Mouse (Mus musculus): ENCODE results near the gene Eif5b. TPM values are rescaled to one million over a fixed set of nuclear protein-coding genes. Genes with fewer than 3 reads are reported as not detected.
"Not testable (repeated sequence)": the region's sequence is repeated elsewhere in the genome, so short reads cannot be mapped to it uniquely, and the experiment has no call there.

Eif5b gene
- polyA plus RNA-seq, 1 experiment from 2014 or later = 35.9 TPM

GRCm38 (mm10) chr1:38055176-38055575 is 57.4 kb downstream of the Eif5b start:
- Histone ChIP-seq H3K9ac (no peak overlapping the region), H3K4me2 (no peak overlapping the region), H3K9me3 (no peaks in the 10 kb centered on the region), H3K27ac (no peak overlapping the region), H3K27me3 (no peaks in the 10 kb centered on the region), H3K4me1 (no peaks in the 10 kb centered on the region), H3K36me3 (peaks cover 90% of the 10 kb centered on the region), H3K4me3 (no peak overlapping the region)
- ATAC-seq (ENCODE audit: insufficient number of reproducible peaks, insufficient read depth, low FRiP score, low TSS enrichment, low read depth) = no peak
- 84% methylated on average over 5 of the region's 5 CpGs for WGBS

DNA sequence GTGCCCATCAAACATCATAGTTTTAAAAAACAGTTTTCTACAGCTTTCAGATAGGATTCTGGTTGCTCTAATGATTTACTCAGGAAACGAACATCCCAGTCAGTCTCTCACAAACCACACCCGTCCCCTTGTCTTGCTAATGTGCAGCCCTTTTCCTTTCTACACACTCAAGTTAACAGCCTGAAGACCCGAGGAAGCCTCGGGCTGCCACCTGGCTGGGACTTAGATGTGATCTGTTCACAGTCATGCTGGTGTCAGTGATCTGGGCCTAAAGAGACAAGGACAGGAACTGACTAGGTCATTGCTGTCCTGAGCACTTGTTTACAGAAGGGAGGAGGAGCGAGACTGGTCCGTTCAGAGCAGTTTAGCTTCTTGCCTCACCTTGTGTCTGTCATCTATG is 60.6 kb downstream of the Eif5b start:
- ATAC-seq (ENCODE audit: insufficient number of reproducible peaks, insufficient read depth, low FRiP score, low TSS enrichment, low read depth) = no peak
- Histone ChIP-seq H3K4me1 (no peaks in the 10 kb centered on the region), H3K4me3 (no peak overlapping the region), H3K4me2 (no peak overlapping the region), H3K27me3 (no peaks in the 10 kb centered on the region), H3K36me3 (peaks cover 87% of the 10 kb centered on the region), H3K27ac (no peak overlapping the region), H3K9ac (no peak overlapping the region), H3K9me3 (no peaks in the 10 kb centered on the region)
- 83% methylated on average over 6 of the region's 6 CpGs for WGBS

DNA sequence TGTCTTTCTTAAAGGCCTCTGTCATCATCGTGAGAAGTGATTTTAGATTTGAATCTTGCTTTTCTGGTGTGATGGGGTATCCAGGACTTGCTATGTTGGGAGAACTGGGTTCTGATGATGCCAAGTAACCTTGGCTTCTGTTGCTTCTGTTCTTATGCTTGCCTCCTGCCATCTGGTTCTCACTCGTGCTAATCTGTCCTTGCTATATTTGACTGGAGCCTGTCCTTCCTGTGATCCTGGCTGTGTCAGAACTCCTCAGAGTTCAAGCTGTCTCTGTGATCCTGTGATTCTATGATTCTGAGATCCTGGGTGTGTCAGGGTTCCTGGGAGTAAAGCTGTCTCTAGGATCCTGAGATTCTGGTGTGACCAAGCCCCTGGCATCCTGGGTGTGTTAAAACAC is 64.3 kb downstream of the Eif5b start:
- H3K4me2 ChIP-seq; H3K27me3 ChIP-seq; H3K9ac ChIP-seq; ATAC-seq (ENCODE audit: insufficient number of reproducible peaks, insufficient read depth, low FRiP score, low TSS enrichment, low read depth); H3K27ac ChIP-seq; H3K9me3 ChIP-seq; H3K4me3 ChIP-seq; H3K4me1 ChIP-seq: not testable (repeated sequence)
- peaks cover 80% of the 10 kb centered on the region for H3K36me3 ChIP-seq
- WGBS = 92% methylated on average over 2 of the region's 2 CpGs

DNA sequence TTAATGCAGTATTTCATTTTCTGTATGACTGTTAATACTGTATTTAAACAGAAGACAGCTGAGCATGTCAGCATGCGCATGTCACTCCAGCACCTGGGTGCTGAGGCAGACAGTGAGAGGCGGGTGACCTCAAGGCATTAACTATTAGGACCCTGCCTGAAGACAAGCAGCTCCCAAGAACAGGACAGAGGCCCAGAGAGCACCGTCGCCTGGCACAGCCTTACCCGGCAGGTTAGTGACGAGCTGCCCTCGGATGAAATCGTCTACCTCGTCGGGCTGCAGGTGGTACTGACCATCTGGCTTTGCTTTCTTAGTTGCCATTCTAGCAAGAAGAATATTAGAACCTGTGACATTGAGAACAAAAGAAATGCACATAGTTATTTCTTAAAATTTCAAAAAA is 69.5 kb downstream of the Eif5b start:
- no peaks in the 10 kb centered on the region for H3K27me3 ChIP-seq
- H3K9ac ChIP-seq = no peak overlapping the region
- H3K4me1 ChIP-seq = no peaks in the 10 kb centered on the region
- H3K9me3 ChIP-seq = no peaks in the 10 kb centered on the region
- whole genome bisulfite sequencing = 94% methylated on average over 10 of the region's 10 CpGs
- H3K36me3 ChIP-seq = peaks cover 62% of the 10 kb centered on the region
- no peak overlapping the region for H3K27ac ChIP-seq
- ATAC-seq (ENCODE audit: insufficient number of reproducible peaks, insufficient read depth, low FRiP score, low TSS enrichment, low read depth) = no peak
- no peak overlapping the region for H3K4me3 ChIP-seq
- no peak overlapping the region for H3K4me2 ChIP-seq

DNA sequence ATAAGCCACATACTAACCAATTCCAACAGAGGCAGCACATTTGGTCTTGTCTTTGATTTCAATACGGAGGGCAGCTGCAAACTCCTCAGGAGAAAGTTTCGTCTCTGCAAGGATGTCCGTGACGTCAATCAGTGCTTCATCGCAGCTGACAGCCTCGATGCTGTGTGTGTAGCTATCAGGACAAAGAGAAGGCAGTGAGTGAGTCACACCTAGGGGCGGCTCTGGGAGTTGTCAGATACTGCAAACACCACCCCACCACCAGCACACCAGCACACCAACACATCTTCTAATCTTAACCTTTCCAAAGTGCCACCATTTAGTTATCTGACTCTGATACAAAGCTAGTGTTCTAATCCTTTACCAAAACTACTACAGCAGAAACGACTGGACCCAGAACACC is 73.5 kb downstream of the Eif5b start:
- Histone ChIP-seq H3K9me3 (no peaks in the 10 kb centered on the region), H3K4me1 (no peaks in the 10 kb centered on the region), H3K36me3 (peaks cover 55% of the 10 kb centered on the region), H3K4me2 (no peak overlapping the region), H3K4me3 (no peak overlapping the region), H3K9ac (no peak overlapping the region), H3K27me3 (no peaks in the 10 kb centered on the region), H3K27ac (no peak overlapping the region)
- no peak for ATAC-seq (ENCODE audit: insufficient number of reproducible peaks, insufficient read depth, low FRiP score, low TSS enrichment, low read depth)
- WGBS = 89% methylated on average over 8 of the region's 8 CpGs

GRCm38 (mm10) chr1:38081316-38081715 is 83.5 kb downstream of the Eif5b start:
- H3K9me3 ChIP-seq = no peaks in the 10 kb centered on the region
- 66% methylated on average over 8 of the region's 8 CpGs for WGBS
- H3K9ac ChIP-seq = no peak overlapping the region
- ATAC-seq (ENCODE audit: insufficient number of reproducible peaks, insufficient read depth, low FRiP score, low TSS enrichment, low read depth) = no peak
- no peak overlapping the region for H3K27ac ChIP-seq
- no peak overlapping the region for H3K4me2 ChIP-seq
- H3K36me3 ChIP-seq = peaks cover 39% of the 10 kb centered on the region
- no peak overlapping the region for H3K4me3 ChIP-seq
- H3K27me3 ChIP-seq = no peaks in the 10 kb centered on the region
- H3K4me1 ChIP-seq = no peaks in the 10 kb centered on the region

GRCm38 (mm10) chr1:38103214-38103613 is 105.4 kb downstream of the Eif5b start:
- H3K27ac ChIP-seq = no peak overlapping the region
- WGBS = 79% methylated on average over 1 of the region's 1 CpGs
- no peak overlapping the region for H3K4me3 ChIP-seq
- H3K9me3 ChIP-seq = no peaks in the 10 kb centered on the region
- no peaks in the 10 kb centered on the region for H3K27me3 ChIP-seq
- H3K4me2 ChIP-seq = no peak overlapping the region
- ATAC-seq (ENCODE audit: insufficient number of reproducible peaks, insufficient read depth, low FRiP score, low TSS enrichment, low read depth) = no peak
- H3K4me1 ChIP-seq = no peaks in the 10 kb centered on the region
- no peak overlapping the region for H3K9ac ChIP-seq
- H3K36me3 ChIP-seq = peaks cover 41% of the 10 kb centered on the region

DNA sequence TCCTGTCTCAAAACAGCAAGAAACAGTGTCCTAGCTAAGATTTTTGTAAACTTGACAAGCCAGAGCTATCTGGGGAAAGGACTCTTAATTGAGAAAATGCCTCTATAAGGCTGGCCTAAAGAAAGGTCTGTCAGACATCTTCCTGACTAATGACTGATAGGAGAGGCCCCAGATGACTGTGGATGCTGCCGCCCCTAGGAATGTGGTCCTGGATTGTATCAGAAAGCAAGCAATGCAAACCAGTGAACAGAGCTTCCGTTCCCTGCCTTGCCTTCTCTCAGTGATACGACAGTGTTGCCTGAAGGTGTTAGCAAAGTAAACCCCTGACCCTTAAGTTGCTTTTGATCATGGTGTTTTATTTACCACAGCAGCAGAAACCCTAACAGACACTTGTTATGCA is 106.0 kb downstream of the Eif5b start:
- Histone ChIP-seq H3K4me1 (no peaks in the 10 kb centered on the region), H3K4me2 (no peak overlapping the region), H3K27ac (no peak overlapping the region), H3K4me3 (no peak overlapping the region), H3K27me3 (no peaks in the 10 kb centered on the region), H3K9me3 (no peaks in the 10 kb centered on the region), H3K9ac (no peak overlapping the region), H3K36me3 (peaks cover 36% of the 10 kb centered on the region)
- no peak for ATAC-seq (ENCODE audit: insufficient number of reproducible peaks, insufficient read depth, low FRiP score, low TSS enrichment, low read depth)
- WGBS = 40% methylated on average over 3 of the region's 3 CpGs

Other genes starting within 250 kb of the Eif5b start
- 6.0 and 6.9 TPM in 2 replicates for gene Tsga10, start 131.6 kb upstream of the Eif5b start, polyA plus RNA-seq (2015; fragmentation: Nextera tagmentation; extraction: Ambion mirVana)
- gene Lipt1, start 126.3 kb upstream of the Eif5b start, polyA plus RNA-seq (2015; fragmentation: Nextera tagmentation; extraction: Ambion mirVana) = 8.3 and 8.6 TPM in 2 replicates
- 26.5 and 27.7 TPM in 2 replicates for gene Mitd1, start 107.6 kb upstream of the Eif5b start, polyA plus RNA-seq (2015; fragmentation: Nextera tagmentation; extraction: Ambion mirVana)
- 240 and 260 TPM in 2 replicates for gene Mrpl30, start 107.5 kb upstream of the Eif5b start, polyA plus RNA-seq (2015; fragmentation: Nextera tagmentation; extraction: Ambion mirVana)
- gene Lyg2, start 81.5 kb upstream of the Eif5b start, polyA plus RNA-seq (2015; fragmentation: Nextera tagmentation; extraction: Ambion mirVana) = not detected in 2 replicates
- gene Lyg1, start 40.3 kb upstream of the Eif5b start, polyA plus RNA-seq (2015; fragmentation: Nextera tagmentation; extraction: Ambion mirVana) = not detected in 2 replicates
- 140 and 155 TPM in 2 replicates for gene Txndc9, start 117 bp upstream of the Eif5b start, polyA plus RNA-seq (2015; fragmentation: Nextera tagmentation; extraction: Ambion mirVana)
- 30.0 and 34.5 TPM in 2 replicates for gene Rev1, start 131.8 kb downstream of the Eif5b start, polyA plus RNA-seq (2015; fragmentation: Nextera tagmentation; extraction: Ambion mirVana)